Mouse (Mus musculus) stomach, adult 2 months (tissue): Measurements from ENCODE around the gene Slc22a17. TPM values are rescaled to one million over a fixed set of nuclear protein-coding genes. Genes with fewer than 3 reads are reported as not detected.

Experiments
- polyA plus RNA-seq: library from polyadenylated mRNA; depleted of rRNA; stranded (reverse); fragments of >200 nt; gene quantifications from 2 replicates; pipeline ENCODE4 v1.2.3, GENCODE M21; 2012; rRNA removed

Slc22a17 gene
- polyA plus RNA-seq: 30.5 and 37.7 TPM in 2 replicates

DNA sequence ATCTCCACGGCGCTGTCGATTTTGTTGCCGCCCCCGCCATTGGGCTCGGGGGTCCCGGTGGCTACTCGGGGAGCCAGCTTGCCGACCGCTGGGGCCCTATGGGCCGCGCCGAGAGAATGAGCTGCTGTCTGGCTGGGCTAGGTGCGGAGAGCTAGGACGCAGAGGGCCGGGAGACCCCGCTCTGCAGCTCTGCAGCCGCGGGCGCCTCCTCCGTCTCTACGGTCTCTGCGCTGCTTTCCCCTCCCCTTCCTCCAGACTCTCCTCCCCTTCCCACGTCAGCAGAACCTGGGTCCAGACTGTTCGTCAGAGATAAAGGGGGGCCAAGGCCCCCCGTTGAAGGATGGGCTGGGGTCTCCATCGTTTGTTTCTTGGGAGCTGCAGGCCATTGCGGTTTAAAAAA, at the start of gene Slc22a17:
TSS of gene Slc22a17 (minus strand) at position 247 of the 400 bp plus-strand sequence.

DNA sequence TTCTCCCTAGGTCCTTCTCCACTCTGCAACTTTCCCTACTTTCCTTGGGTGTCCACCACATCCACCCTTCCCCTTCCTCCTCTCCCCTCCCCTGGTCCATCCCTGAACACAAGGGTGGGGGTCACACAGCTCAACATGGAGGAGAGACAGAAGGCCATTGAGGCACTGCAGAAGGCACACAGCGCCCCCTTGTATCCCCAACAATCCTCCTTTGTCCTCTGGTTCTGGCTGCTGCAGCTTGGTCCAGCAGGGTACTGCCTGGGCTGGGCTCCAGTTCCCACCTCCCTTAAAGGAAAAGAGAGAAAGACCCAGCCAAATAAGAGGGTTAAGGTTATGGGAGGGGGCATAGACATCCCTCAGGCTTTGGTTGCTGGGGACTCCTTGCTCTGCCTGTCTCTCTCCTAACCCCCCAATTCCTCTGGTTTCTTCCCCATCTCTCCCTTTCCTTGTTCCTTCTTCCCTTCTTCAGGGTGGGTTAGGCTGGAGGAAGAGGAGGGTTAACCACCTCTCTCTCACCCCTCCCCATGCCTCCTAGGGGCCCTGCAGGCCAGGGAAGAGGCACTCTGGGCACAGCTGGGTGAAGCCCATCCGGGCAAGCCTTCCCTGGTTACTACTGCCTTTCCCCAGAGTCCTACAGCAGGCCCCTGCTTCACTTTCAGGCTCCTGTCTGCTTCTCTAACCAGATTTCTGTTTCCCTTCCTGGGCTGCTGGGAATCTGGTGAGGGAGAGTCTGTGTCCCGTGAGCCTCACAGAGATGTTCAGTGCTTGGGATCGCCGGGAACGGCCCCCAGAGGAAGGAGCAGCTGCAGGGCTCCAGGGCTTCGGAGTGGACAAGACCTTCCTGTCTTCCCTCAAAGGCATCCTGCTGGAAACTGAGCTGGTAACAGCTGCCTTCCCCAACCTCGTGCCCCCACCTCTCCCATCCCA, 23.2 kb upstream of the Slc22a17 start, which contains the start of gene Cmtm5:
TSS of gene Cmtm5 (plus strand) at position 358 of the 927 bp plus-strand sequence.

DNA sequence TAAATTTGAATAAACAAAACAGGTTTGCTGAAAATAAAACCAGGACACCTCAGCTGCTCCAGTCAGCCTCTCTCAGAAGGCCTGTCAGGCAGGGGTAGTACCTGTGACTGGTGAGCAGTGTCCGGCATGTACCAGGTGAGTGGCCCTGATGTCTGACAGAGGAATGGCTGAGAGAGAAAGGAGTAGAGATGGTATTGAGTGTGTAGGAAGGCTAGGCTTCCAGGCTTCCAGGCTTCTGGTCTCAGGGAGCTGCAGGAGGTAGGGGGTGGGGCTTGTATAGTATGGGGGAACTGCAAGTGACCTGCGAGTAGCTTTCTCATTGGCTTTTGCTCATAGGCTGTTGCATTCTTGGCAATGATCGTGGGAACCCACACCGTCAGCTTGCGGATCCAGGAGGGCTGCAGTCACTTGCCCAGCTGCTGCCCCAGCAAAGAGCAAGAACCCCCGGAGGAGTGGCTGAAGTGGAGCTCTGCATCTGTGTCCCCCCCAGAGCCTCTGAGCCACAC, 19.8 kb upstream of the Slc22a17 start, which contains the start of gene Il25:
TSS of gene Il25 (plus strand) at position 51 of the 506 bp plus-strand sequence.

DNA sequence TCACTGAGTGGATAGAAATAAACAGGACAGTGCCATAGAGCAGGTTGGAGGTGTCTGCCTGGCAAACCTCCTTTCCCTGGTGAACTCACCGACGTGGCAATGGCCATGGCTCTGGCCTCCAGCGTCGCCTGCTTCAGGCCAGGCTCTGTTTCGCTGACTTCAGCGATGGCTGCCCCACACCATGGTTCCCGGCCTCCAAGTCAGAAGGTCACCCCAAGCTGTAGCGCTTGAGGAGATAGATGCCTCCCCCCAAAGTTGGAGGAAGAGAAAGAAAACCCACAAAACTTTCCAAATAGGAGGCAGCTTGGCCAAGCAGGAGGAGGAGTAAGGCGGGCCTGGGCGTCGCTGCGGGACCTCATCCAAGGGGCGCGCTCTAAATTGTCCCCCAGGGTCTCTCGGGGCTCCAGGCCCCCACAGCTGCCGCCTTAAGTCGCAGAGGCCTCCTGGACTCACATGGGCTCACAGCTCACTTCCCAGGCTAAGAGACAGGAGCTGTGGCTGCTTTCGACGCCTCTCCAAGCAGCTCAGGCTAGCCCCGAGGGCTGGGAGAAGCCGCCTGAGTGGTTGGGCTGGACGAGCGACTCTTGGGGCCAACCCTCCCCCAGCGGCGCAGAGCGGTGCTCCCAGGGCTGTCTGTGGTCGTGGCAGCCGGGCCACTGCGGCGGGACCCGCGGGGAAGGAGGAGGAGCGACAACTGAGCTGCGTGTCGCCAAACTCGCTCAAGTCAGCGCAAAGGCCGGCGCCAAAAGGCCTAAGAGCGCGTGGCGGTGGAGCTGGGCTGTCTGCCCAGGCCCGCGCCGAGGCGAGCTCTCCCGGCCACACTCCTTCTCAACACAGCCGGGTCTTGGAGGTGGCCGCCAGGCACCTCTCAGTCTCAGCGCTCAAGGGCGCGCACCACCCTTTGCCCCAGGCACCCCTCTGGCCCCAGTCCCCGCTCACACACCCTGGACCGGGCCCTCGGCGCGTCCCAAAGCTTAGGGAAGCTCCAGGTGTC, 12.7 kb upstream of the Slc22a17 start, which contains the start of gene Efs:
TSS of gene Efs (minus strand) at position 778 of the 994 bp plus-strand sequence.

DNA sequence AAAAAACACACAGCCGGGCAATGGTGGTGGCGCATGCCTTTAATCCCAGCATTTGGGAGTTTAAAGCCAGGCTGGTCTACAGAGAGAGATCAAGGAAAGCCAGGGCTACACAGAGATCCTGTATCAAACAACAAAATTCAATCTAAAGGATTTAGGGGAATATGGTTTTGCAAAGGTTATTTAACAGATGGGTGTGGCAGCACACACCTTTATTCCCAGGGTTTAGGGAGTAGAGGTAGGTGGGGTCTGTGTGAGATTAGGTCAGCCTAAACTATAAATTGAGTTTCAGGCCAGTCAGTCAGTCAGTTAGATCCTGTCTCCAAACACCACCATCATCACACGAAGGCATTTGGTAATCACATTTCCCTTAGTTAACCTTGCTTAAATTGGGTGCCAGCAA, 20.7 kb downstream of the Slc22a17 start, which contains the start of gene Pabpn1:
TSS of gene Pabpn1 (plus strand) at position 301 of the 400 bp plus-strand sequence.

DNA sequence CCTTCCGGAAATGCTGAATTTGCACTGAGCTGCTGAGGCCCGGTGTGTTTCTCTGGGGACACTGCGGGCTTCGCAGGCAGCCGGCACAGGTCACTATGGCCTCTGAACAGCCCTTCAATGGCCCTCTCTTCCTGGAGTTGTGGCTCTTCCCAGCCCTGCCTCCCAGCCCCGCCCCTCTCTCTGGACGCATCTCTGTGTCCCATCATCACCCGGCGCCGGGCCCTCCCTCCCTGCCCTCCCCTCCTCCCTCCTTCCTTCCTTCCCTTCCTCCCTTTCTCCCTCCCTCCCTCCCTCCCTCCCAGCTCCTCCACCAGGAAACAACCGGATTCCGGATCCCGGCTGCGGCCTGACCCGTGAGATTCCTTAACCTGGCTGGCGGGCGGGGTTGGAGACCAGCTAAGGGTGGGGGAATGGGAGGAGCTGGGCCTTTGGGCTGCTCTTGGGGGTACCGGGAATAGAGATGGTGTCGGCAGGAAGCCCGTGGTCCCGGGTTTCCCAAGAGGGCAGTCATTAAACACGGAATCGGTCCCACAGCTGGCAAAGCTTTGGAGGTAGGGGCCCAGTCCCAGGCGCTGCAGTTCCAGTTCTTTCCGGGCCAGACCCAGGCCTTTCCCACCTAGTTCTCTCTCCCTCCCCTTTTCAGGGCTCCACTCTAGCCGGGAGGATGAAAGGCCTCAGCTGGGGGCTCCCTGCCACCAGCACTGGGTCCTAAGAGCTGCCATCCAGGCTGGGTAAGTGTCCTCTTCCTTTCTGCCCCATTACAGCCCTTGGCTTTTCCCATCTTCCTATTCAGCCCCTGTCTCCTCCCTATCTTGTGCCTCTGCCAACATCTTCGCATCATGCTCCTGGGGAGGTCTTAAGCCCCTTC, 29.5 kb downstream of the Slc22a17 start, which contains the start of the genes Bcl2l2 and Gm20521:
TSS of gene Bcl2l2 (plus strand) at position 224 of the 868 bp plus-strand sequence.
TSS of gene Gm20521 (plus strand) at position 288 of the 868 bp plus-strand sequence.

DNA sequence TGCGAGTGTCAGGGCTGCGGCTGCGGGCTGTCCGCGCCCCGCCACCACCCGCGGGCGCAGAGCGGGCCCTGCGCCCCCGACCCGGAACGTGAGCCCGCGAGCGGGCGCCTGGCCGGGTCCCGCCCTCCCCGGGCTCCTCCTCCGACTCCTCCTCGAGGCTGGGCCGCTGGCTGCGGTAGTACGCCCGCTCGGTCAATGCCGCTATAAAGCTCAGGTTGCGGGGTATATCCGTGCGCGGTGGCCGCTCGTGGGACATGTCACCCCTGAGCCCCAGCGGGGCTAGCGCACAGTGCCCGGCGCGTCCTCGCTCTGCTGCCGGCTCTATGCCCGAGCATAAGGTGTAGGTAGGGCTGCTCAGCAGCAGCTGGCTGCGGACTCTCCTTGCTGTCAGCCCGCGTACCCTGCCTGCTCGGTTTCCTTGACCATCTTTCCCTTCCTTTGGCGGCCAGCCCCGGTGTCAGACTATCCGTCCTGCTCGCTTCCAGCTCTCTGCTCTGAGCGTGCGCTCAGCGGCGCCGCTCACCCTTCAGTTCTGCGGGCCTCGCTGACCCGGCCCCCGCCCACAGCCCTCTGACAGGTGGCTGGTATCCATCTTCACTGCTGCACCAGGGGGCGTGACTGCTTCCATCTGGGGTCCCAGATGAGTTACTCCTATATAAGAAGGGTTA, 35.8 kb downstream of the Slc22a17 start, which contains the start of gene Ppp1r3e:
TSS of gene Ppp1r3e (minus strand) at position 503 of the 668 bp plus-strand sequence.

DNA sequence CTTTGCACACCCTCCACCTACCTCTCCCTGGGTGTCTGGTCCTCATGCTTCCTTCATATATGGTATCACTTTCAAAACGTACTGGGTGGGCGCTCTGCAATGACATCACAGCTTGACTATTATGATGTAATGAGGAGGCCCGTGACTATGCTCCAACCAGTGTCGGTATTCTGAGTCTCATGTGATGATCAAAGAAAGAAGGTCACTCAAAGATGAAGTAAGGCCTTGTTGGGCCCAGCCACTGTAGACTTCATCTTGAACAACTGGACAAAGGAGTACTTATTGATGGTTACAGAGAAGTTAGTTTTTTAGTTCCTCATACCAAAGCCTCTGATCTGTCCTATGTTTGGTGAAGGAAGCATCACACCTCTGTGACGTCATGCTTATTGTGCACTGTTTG, 42.1 kb downstream of the Slc22a17 start, which contains the start of gene Homez:
TSS of gene Homez (minus strand) at position 101 of the 400 bp plus-strand sequence.

Other genes starting within 250 kb of the Slc22a17 start
- gene 1700123O20Rik, start 226.9 kb downstream of the Slc22a17 start, polyA plus RNA-seq: 16.1 and 38.8 TPM in 2 replicates
- 30.3 and 44.2 TPM in 2 replicates for gene Acin1, start 226.2 kb downstream of the Slc22a17 start, polyA plus RNA-seq
- not detected in 2 replicates for gene Gm29776, start 214.3 kb downstream of the Slc22a17 start, polyA plus RNA-seq
- 2.6 and 7.1 TPM in 2 replicates for gene Cebpe, start 201.0 kb downstream of the Slc22a17 start, polyA plus RNA-seq
- gene Slc7a8, start 131.2 kb downstream of the Slc22a17 start, polyA plus RNA-seq: 11.9 and 13.5 TPM in 2 replicates
- not detected in 2 replicates for gene Rnf212b, start 99.0 kb downstream of the Slc22a17 start, polyA plus RNA-seq
- gene Homez, start 42.2 kb downstream of the Slc22a17 start, polyA plus RNA-seq: 1.6 and 1.7 TPM in 2 replicates
- 7.0 and 8.5 TPM in 2 replicates for gene Ppp1r3e, start 35.6 kb downstream of the Slc22a17 start, polyA plus RNA-seq
- gene Bcl2l2, start 29.8 kb downstream of the Slc22a17 start, polyA plus RNA-seq: 21.4 and 24.2 TPM in 2 replicates
- gene Gm20521, start 29.7 kb downstream of the Slc22a17 start, polyA plus RNA-seq: 11.1 and 13.1 TPM in 2 replicates
- gene Pabpn1, start 20.6 kb downstream of the Slc22a17 start, polyA plus RNA-seq: 19.9 and 24.8 TPM in 2 replicates
- 13.5 and 18.0 TPM in 2 replicates for gene Efs, start 13.0 kb upstream of the Slc22a17 start, polyA plus RNA-seq
- 0.16 and 0.51 TPM in 2 replicates for gene Il25, start 19.6 kb upstream of the Slc22a17 start, polyA plus RNA-seq
- 1.7 and 3.0 TPM in 2 replicates for gene Cmtm5, start 23.1 kb upstream of the Slc22a17 start, polyA plus RNA-seq
- 0.01 and 0.04 TPM in 2 replicates for gene Myh6, start 53.8 kb upstream of the Slc22a17 start, polyA plus RNA-seq
- gene Gm17428, start 63.8 kb upstream of the Slc22a17 start, polyA plus RNA-seq: not detected in 2 replicates
- gene Myh7, start 81.5 kb upstream of the Slc22a17 start, polyA plus RNA-seq: 0.06 and 0.08 TPM in 2 replicates
- 2.0 TPM in 2 replicates for gene Ngdn, start 102.3 kb upstream of the Slc22a17 start, polyA plus RNA-seq
- gene Zfhx2, start 179.2 kb upstream of the Slc22a17 start, polyA plus RNA-seq: 1.5 and 1.9 TPM in 2 replicates
- 2.6 and 2.8 TPM in 2 replicates for gene Thtpa, start 181.7 kb upstream of the Slc22a17 start, polyA plus RNA-seq
- gene Ap1g2, start 193.5 kb upstream of the Slc22a17 start, polyA plus RNA-seq: 19.1 and 23.4 TPM in 2 replicates
- 1.7 TPM in 2 replicates for gene Jph4, start 203.8 kb upstream of the Slc22a17 start, polyA plus RNA-seq